Mouse (Mus musculus): ENCODE measurements around the gene Dgkb. TPM values are rescaled to one million over a fixed set of nuclear protein-coding genes. Genes with fewer than 3 reads are reported as not detected.

Gene Dgkb
- polyA plus RNA-seq (2014; fragmentation: Illumina TruSeq; extraction: RNeasy Lipid Tissue Mini Kit (QIAGEN cat#74804); ENCODE audit: insufficient read depth, low read depth, low replicate concordance): 0.59 TPM

GRCm38 (mm10) chr12:37817426-37817825 is at the start of gene Dgkb:
Dgkb (plus strand) TSS chr12:37817726.

